Comparison of ENCODE assay signal across 8 mouse cellular contexts in the genomic region with DNA sequence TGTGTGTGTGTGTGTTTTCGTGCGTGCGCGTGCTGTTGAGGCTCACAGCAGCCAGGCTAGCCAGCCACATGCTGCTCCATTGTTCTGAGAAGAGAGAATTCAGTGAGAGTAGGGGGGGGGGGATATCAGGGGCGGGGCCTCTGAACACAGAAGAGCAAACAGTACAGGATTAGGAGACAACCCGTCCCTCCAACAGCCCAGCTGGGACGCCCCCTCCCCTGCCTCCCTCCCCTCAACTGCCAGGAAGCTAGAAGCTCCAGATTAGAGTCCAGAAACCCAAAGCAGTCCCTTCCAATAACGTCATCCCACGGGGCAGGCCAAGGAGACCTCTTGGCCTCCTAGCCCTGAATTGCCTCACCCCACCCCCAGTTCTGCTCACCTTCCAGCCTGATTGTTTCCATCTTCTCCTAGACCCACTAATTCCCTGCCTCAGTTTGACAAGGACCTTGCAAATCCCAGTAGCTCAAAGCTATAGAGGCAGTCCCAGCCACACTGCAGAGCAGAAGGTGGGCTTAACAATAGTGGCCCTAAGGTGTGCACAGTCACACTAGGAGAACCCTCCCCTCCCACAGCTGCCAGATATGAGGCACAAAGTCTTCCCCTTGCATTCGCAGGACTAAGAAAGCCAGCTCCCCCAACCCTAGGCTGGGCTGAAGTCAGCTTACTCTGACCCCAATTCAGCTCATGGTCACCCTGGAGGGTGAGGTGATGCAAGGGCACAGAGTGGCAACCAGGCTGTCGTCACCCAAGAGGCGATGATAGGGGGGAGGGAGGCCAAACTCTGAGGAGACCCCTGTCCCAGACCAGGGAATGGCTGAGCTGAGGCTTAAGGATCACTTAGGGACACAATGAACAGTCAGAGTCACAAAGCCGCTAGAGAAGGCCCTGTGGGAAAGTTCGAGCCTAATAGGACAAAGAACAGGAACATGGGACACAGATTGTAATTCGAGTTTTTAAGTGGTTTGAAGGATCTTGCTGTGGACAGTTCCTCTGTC. TPM values are rescaled to one million over a fixed set of nuclear protein-coding genes. Genes with fewer than 3 reads are reported as not detected.
DNase-seq lines count a peak whose midpoint lies in the region; ATAC-seq and TF ChIP-seq lines count a peak whose summit lies in the region.

No protein-coding gene starts in this region.

- TF ChIP-seq CTCF in lung, embryonic 14.5 days (IDR thresholded peaks at IDR 0.05; ENCODE audit: low read depth) = no peak

- ATAC-seq in lung, embryonic 14.5 days (ENCODE audit: insufficient read depth) = no peak
- peak; percentile 39 for ATAC-seq in embryonic facial prominence, embryonic 12.5 days (ENCODE audit: insufficient number of reproducible peaks, insufficient read depth, low FRiP score, low TSS enrichment)
- ATAC-seq in neural tube, embryonic 13.5 days (ENCODE audit: low read depth) = peak; percentile 36

- H3K27me3 ChIP-seq in lung, embryonic 14.5 days (ENCODE audit: insufficient read depth, low read length) = 0 out of 2 replicates have a peak, but pooled peaks cover 4% of the 10 kb centered on the region
- H3K27me3 ChIP-seq in embryonic facial prominence, embryonic 12.5 days = no peaks in the 10 kb centered on the region
- H3K27me3 ChIP-seq in limb, embryonic 10.5 days (ENCODE audit: low read depth, poor library complexity, severe bottlenecking) = peaks cover 15% of the 10 kb centered on the region
- peaks cover 8% of the 10 kb centered on the region; the same call in 1 of the 2 replicates for H3K27me3 ChIP-seq in neural tube, embryonic 13.5 days

- WGBS in lung, embryonic 14.5 days = 9% methylated on average over 14 of the region's 15 CpGs
- WGBS in embryonic facial prominence, embryonic 12.5 days = 3% methylated on average over 14 of the region's 15 CpGs
- WGBS in limb, embryonic 10.5 days = 11% methylated on average over 14 of the region's 15 CpGs
- 7% methylated on average over 14 of the region's 15 CpGs for WGBS in neural tube, embryonic 13.5 days

- no peaks in the 10 kb centered on the region for H3K9me3 ChIP-seq in lung, embryonic 14.5 days (ENCODE audit: low read depth, low read length)
- H3K9me3 ChIP-seq in embryonic facial prominence, embryonic 12.5 days = no peaks in the 10 kb centered on the region
- H3K9me3 ChIP-seq in limb, embryonic 10.5 days (replicated peaks) = no peaks in the 10 kb centered on the region
- no peaks in the 10 kb centered on the region for H3K9me3 ChIP-seq in neural tube, embryonic 13.5 days

- peaks cover 12% of the 10 kb centered on the region; the same call in 1 of the 2 replicates for H3K4me1 ChIP-seq in lung, embryonic 14.5 days (ENCODE audit: insufficient read depth)
- H3K4me1 ChIP-seq in embryonic facial prominence, embryonic 12.5 days = peaks cover 35% of the 10 kb centered on the region
- H3K4me1 ChIP-seq in limb, embryonic 10.5 days = peaks cover 57% of the 10 kb centered on the region
- H3K4me1 ChIP-seq in neural tube, embryonic 13.5 days (replicated peaks) = peaks cover 65% of the 10 kb centered on the region

- H3K9ac ChIP-seq in lung, embryonic 14.5 days = peak overlapping the region; percentile 65
- peak overlapping the region; percentile 70 for H3K9ac ChIP-seq in embryonic facial prominence, embryonic 12.5 days
- H3K9ac ChIP-seq in neural tube, embryonic 13.5 days = peak overlapping the region; percentile 87

- peak overlapping the region; percentile 81 for H3K4me2 ChIP-seq in lung, embryonic 14.5 days
- H3K4me2 ChIP-seq in embryonic facial prominence, embryonic 12.5 days (replicated peaks) = peak overlapping the region; percentile 67
- H3K4me2 ChIP-seq in neural tube, embryonic 13.5 days = peak overlapping the region; percentile 96

- H3K36me3 ChIP-seq in lung, embryonic 14.5 days (ENCODE audit: insufficient read depth) = no peaks in the 10 kb centered on the region; the same call in 1 of the 2 replicates
- H3K36me3 ChIP-seq in embryonic facial prominence, embryonic 12.5 days = no peaks in the 10 kb centered on the region; the same call in 1 of the 2 replicates
- peaks cover 34% of the 10 kb centered on the region for H3K36me3 ChIP-seq in limb, embryonic 10.5 days
- H3K36me3 ChIP-seq in neural tube, embryonic 13.5 days = peaks cover 21% of the 10 kb centered on the region

- H3K27ac ChIP-seq in lung, embryonic 14.5 days (ENCODE audit: low read depth) = 0 out of 2 replicates have a peak overlapping the region, but pooled peaks have one; percentile 16
- peak overlapping the region; percentile 81 for H3K27ac ChIP-seq in embryonic facial prominence, embryonic 12.5 days
- peak overlapping the region; percentile 89 for H3K27ac ChIP-seq in limb, embryonic 10.5 days
- H3K27ac ChIP-seq in neural tube, embryonic 13.5 days (replicated peaks) = peak overlapping the region; percentile 88

- DNase-seq in lung, embryonic 14.5 days = peak; percentile 27
- no peak for DNase-seq in lung, postnatal 25 days (ENCODE audit: low spot score)
- DNase-seq in limb, embryonic 10.5 days (ENCODE audit: low spot score) = peak; percentile 55
- no peak for DNase-seq in spleen, postnatal 10 days (ENCODE audit: low spot score in 2 of 2)
- no peak for DNase-seq in frontal cortex, postnatal 14 days (ENCODE audit: low spot score in 2 of 2)
- no peak for DNase-seq in cerebellum, postnatal 14 days

- H3K4me3 ChIP-seq in lung, embryonic 14.5 days (ENCODE audit: low read depth, low read length) = peak overlapping the region; percentile 66
- H3K4me3 ChIP-seq in embryonic facial prominence, embryonic 12.5 days = peak overlapping the region; percentile 77
- peak overlapping the region; percentile 70 for H3K4me3 ChIP-seq in limb, embryonic 10.5 days
- H3K4me3 ChIP-seq in neural tube, embryonic 13.5 days = peak overlapping the region; percentile 93

RNA-seq across cellular contexts. Expression of gene Carhsp1, which starts 1.6 kb away (rescaled TPM):
- 27.6 and 27.7 TPM in 2 replicates for polyA plus RNA-seq in lung, embryonic 14.5 days (2014; fragmentation: Nextera tagmentation; extraction: Ambion mirVana)
- polyA plus RNA-seq in embryonic facial prominence, embryonic 12.5 days (2016; fragmentation: Nextera tagmentation; extraction: Ambion mirVana) = 117 and 120 TPM in 2 replicates
- polyA plus RNA-seq in limb, embryonic 10.5 days (2016; fragmentation: Nextera tagmentation; extraction: Ambion mirVana) = 152 and 166 TPM in 2 replicates
- 225 and 243 TPM in 2 replicates for polyA plus RNA-seq in neural tube, embryonic 13.5 days (2015; fragmentation: Nextera tagmentation; extraction: Ambion mirVana)

RNA-seq across cellular contexts. Expression of gene Gm5767, which starts 10.2 kb away (rescaled TPM):
- polyA plus RNA-seq in lung, embryonic 14.5 days (2014; fragmentation: Nextera tagmentation; extraction: Ambion mirVana) = not detected in 2 replicates
- not detected in 2 replicates for polyA plus RNA-seq in embryonic facial prominence, embryonic 12.5 days (2016; fragmentation: Nextera tagmentation; extraction: Ambion mirVana)
- not detected in 2 replicates for polyA plus RNA-seq in limb, embryonic 10.5 days (2016; fragmentation: Nextera tagmentation; extraction: Ambion mirVana)
- polyA plus RNA-seq in neural tube, embryonic 13.5 days (2015; fragmentation: Nextera tagmentation; extraction: Ambion mirVana) = not detected in 2 replicates

RNA-seq across cellular contexts. Expression of gene Tmem186, which starts 32.8 kb away (rescaled TPM):
- polyA plus RNA-seq in lung, embryonic 14.5 days (2014; fragmentation: Nextera tagmentation; extraction: Ambion mirVana) = 11.7 and 12.3 TPM in 2 replicates
- 23.9 and 24.2 TPM in 2 replicates for polyA plus RNA-seq in embryonic facial prominence, embryonic 12.5 days (2016; fragmentation: Nextera tagmentation; extraction: Ambion mirVana)
- 22.9 and 26.0 TPM in 2 replicates for polyA plus RNA-seq in limb, embryonic 10.5 days (2016; fragmentation: Nextera tagmentation; extraction: Ambion mirVana)
- 19.0 and 20.6 TPM in 2 replicates for polyA plus RNA-seq in neural tube, embryonic 13.5 days (2015; fragmentation: Nextera tagmentation; extraction: Ambion mirVana)

RNA-seq across cellular contexts. Expression of gene Pmm2, which starts 32.9 kb away (rescaled TPM):
- polyA plus RNA-seq in lung, embryonic 14.5 days (2014; fragmentation: Nextera tagmentation; extraction: Ambion mirVana) = 51.7 and 52.0 TPM in 2 replicates
- polyA plus RNA-seq in embryonic facial prominence, embryonic 12.5 days (2016; fragmentation: Nextera tagmentation; extraction: Ambion mirVana) = 51.1 and 52.9 TPM in 2 replicates
- polyA plus RNA-seq in limb, embryonic 10.5 days (2016; fragmentation: Nextera tagmentation; extraction: Ambion mirVana) = 54.6 and 61.2 TPM in 2 replicates
- polyA plus RNA-seq in neural tube, embryonic 13.5 days (2015; fragmentation: Nextera tagmentation; extraction: Ambion mirVana) = 37.0 and 43.3 TPM in 2 replicates

Comparison
In these comparisons a context has a peak if more than half of its experiments do, and no peak if none do; other contexts are left out.
1. DNase-seq: peak in lung, embryonic 14.5 days (single experiment) and limb, embryonic 10.5 days (single experiment); none in lung, postnatal 25 days (single experiment), spleen, postnatal 10 days (0 of 2), frontal cortex, postnatal 14 days (0 of 2) and cerebellum, postnatal 14 days (0 of 2).
2. H3K27ac ChIP-seq: peak in every context shown above with its lines; median percentile 89 in limb, embryonic 10.5 days; 88 in neural tube, embryonic 13.5 days; 81 in embryonic facial prominence, embryonic 12.5 days; 16 in lung, embryonic 14.5 days.
3. Peak in every context shown above with its lines, with median percentiles within 50 percentile points of each other: H3K4me2 ChIP-seq, H3K4me3 ChIP-seq and H3K9ac ChIP-seq.